Mouse (Mus musculus) liver, postnatal 0 days (tissue): ENCODE data around the gene Atf1. TPM values are rescaled to one million over a fixed set of nuclear protein-coding genes. Genes with fewer than 3 reads are reported as not detected.

Experiments
- ATAC-seq: fragments of 200-750 bp; cut with Nextera tagmentation; 2 replicates; pipeline ENCODE4 v1.8.0; 2017; ENCODE audit warnings: mild to moderate bottlenecking, moderate library complexity
- DNase-seq: peaks from one replicate; pipeline ENCODE4 v3.0.0-alpha.2; 2016
- H3K27ac ChIP-seq: fragments of 300-500 bp; sonication (generic); 2 replicates; pipeline ENCODE4 v1.5.1; 2014; ENCODE audit warnings: antibody characterized with exemption, moderate library complexity, mild to moderate bottlenecking, low read depth
- H3K27me3 ChIP-seq: fragments of 300-500 bp; sonication (generic); 2 replicates; pipeline ENCODE4 v1.6.1; 2014; ENCODE audit warnings: low read length, control low read depth, mixed read lengths; ENCODE audit not compliant: insufficient read depth
- H3K36me3 ChIP-seq: fragments of 300-500 bp; sonication (generic); replicated peaks from 2 replicates; pipeline ENCODE4 v1.6.1; 2014; ENCODE audit warnings: mild to moderate bottlenecking, control low read depth, low read length, moderate library complexity, mixed read lengths; ENCODE audit not compliant: insufficient read depth
- H3K4me1 ChIP-seq: fragments of 300-500 bp; sonication (generic); 2 replicates; pipeline ENCODE4 v1.6.1; 2014; ENCODE audit warnings: antibody characterized with exemption, mild to moderate bottlenecking, control low read depth; ENCODE audit not compliant: insufficient read depth
- H3K4me2 ChIP-seq: fragments of 300-500 bp; sonication (generic); 2 replicates; pipeline ENCODE4 v1.6.1; 2014; ENCODE audit warnings: low read depth, mild to moderate bottlenecking, low read length, moderate library complexity, mixed read lengths
- H3K4me3 ChIP-seq: fragments of 300-500 bp; sonication (generic); 2 replicates; pipeline ENCODE4 v1.5.1; 2014; ENCODE audit warnings: low read depth, low read length
- H3K9ac ChIP-seq: fragments of 300-500 bp; sonication (generic); replicated peaks from 2 replicates; pipeline ENCODE4 v1.6.1; 2014; ENCODE audit warnings: mild to moderate bottlenecking, moderate library complexity
- H3K9me3 ChIP-seq: fragments of 300-500 bp; sonication (generic); 2 replicates; pipeline ENCODE4 v1.6.1; 2016; ENCODE audit warnings: mild to moderate bottlenecking, control low read depth, low read length, mixed read lengths
- CTCF ChIP-seq: sonication (generic); IDR thresholded peaks from 2 replicates; pipeline ENCODE4 v1.5.1; 2016; ENCODE audit warnings: antibody characterized with exemption, low read depth
- EP300 ChIP-seq: IDR thresholded peaks from 2 replicates; pipeline ENCODE4 v1.6.1; 2016; ENCODE audit warnings: antibody characterized with exemption, low read depth, mild to moderate bottlenecking
- WGBS: fragments of 180-500 bp; shearing (Covaris S2); extraction: QIAGEN DNeasy Blood & Tissue Kit; methylation state at CpG from one replicate; pipeline ENCODE4 v1.1.7; 2014; ENCODE audit not compliant: insufficient replicate concordance; 5-methylcytosine and 5-hydroxymethylcytosine counted together
- polyA plus RNA-seq: library from polyadenylated mRNA; unstranded; fragments of >200 nt; fragmentation: Nextera tagmentation; extraction: Ambion mirVana; gene quantifications from 2 replicates; pipeline ENCODE4 v1.2.1, GENCODE M21; 2015

Atf1 gene
- polyA plus RNA-seq, 1 experiment from 2014 or later: 24.4 TPM

DNA sequence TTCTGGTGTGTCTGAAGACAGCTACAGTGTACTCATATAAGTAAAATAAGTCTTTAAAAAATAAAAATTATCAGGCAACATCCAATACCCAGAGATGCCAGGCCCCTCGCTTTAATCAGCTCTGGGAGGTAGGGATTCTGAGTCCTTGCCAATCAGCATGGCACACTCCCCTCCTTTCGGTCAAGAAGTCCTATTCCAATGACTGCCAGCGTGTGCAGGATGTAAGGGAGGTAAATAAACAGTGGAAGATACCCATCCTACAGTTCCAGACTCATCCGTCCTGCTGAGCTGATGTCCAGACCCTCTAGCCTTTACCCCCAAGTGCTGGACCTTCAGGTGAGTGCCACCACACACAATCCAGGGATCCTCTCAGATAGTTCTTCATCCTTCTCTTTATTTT, 2.2 kb upstream of the Atf1 start:
- Histone ChIP-seq H3K9me3 (peaks cover 6% of the 10 kb centered on the region), H3K36me3 (no peaks in the 10 kb centered on the region), H3K27me3 (no peaks in the 10 kb centered on the region), H3K4me1 (peaks cover 23% of the 10 kb centered on the region), H3K27ac (no peak overlapping the region), H3K4me3 (no peak overlapping the region), H3K9ac (no peak overlapping the region), H3K4me2 (no peak overlapping the region)
- DNase-seq: no peak
- no peak for TF ChIP-seq CTCF
- ATAC-seq: no peak
- WGBS: 88% methylated on average over 4 of the region's 4 CpGs

DNA sequence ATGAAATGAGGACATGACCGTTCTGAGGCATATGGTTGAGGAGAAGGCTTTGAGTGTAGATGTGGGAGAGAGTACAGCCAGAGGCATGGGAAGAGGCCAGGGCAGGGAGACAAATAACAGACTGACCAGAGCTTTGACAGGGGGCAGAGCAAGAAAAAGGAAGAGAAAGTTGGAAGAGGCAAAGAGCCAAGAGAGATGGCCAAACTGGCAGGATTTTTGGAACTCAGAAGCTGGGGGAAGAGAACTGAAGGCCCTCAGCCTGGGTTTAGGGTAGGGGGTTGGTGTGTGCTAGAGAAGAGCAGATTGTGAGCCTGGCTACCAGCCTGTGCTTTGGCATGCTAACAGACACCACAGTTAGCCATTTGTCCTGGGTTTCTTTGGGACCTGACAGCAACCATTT, 1.7 kb upstream of the Atf1 start:
- peak overlapping the region; percentile 79 for H3K4me2 ChIP-seq
- H3K36me3 ChIP-seq: no peaks in the 10 kb centered on the region
- ATAC-seq: no peak
- H3K4me3 ChIP-seq: no peak overlapping the region
- peaks cover 6% of the 10 kb centered on the region for H3K9me3 ChIP-seq
- H3K27ac ChIP-seq: peak overlapping the region; percentile 100
- DNase-seq: no peak
- WGBS: 81% methylated on average over 1 of the region's 1 CpGs
- no peak for TF ChIP-seq EP300
- TF ChIP-seq CTCF: no peak
- H3K27me3 ChIP-seq: no peaks in the 10 kb centered on the region
- H3K4me1 ChIP-seq: peaks cover 28% of the 10 kb centered on the region
- no peak overlapping the region for H3K9ac ChIP-seq

DNA sequence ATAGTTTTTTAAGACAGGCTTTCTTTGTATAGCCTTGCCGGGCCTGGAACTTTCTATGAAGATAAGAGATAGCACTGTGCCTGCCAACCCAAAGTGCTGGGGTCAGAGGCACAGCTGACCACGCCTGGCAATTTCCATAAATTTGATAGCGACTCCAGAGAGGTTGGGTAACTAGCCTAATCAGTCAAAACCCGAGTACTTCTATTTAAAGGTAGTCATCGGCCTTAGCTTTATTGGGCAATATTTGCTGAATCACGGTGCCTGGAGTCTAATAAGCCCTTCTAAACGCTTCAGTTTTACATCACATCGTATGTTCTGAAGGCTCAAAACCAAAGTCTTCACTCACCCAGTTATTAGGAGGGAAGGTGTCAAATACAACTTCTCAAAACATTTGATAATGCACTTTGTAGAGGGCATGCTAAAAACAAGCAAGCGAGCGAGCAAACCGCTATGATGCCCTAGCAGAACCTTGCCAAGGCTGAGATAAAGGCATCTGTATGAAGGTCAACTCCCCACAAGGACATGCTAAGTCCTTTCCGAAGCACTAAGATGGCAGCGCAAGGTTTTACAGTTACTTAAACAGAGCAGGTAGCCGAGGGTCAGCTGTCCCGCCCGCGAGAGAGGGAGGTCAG, 472 bp upstream of the Atf1 start:
- DNase-seq (peak; percentile 61), ATAC-seq (peak; percentile 58)
- WGBS: under 1% methylated on average over 16 of the region's 17 CpGs
- H3K4me2 ChIP-seq: peak overlapping the region; percentile 79
- peak overlapping the region; percentile 91 for H3K9ac ChIP-seq
- H3K27me3 ChIP-seq: no peaks in the 10 kb centered on the region
- peaks cover 6% of the 10 kb centered on the region for H3K9me3 ChIP-seq
- peak overlapping the region; percentile 100 for H3K27ac ChIP-seq
- H3K36me3 ChIP-seq: no peaks in the 10 kb centered on the region
- H3K4me1 ChIP-seq: peaks cover 34% of the 10 kb centered on the region
- H3K4me3 ChIP-seq: peak overlapping the region; percentile 79
- TF ChIP-seq EP300 (peak; percentile 78), CTCF (no peak)

DNA sequence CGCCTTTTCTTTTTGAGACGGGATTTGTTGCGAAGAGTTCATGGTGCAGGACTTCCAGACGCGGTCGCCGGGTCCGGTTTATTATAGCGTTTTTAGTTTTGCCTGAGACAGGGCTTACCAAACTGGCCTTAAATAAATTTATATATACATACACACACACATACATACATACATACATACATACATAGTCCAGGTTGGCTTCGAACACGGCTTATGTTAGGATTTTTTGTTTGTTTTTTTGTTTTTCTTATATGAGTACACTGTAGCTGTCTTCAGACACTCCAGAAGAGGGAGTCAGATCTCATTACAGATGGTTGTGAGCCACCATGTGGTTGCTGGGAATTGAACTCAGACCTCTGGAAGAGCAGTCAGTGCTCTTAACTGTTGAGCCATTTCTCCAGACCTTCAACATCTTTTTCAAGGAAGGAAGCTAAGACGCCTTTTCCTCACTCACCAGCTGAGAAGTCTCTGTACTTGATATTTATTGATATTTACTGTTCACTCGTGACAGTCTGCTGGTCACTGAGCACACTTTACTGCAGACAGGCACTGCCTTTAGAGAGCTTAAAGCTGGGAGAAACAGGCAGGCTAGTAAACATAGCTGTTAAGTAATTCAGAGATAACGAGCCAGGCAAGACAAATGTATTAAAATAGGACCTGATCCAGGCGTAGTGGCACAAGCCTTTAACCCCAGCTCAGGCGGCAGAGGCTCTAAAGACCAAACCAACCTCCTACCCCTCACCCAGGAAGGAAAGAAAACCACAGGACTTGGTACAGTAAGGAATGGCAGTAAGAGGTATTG, 1.1 kb downstream of the Atf1 start:
- peaks cover 34% of the 10 kb centered on the region for H3K4me1 ChIP-seq
- DNase-seq (no peak), ATAC-seq (no peak)
- H3K4me2 ChIP-seq: peak overlapping the region; percentile 79
- no peaks in the 10 kb centered on the region for H3K27me3 ChIP-seq
- H3K9me3 ChIP-seq: no peaks in the 10 kb centered on the region
- 5% methylated on average over 16 of the region's 16 CpGs for WGBS
- TF ChIP-seq EP300 (no peak), CTCF (peak; percentile 37; the same call in 1 of the 2 replicates)
- peak overlapping the region; percentile 91 for H3K9ac ChIP-seq
- peaks cover 11% of the 10 kb centered on the region for H3K36me3 ChIP-seq
- H3K27ac ChIP-seq: peak overlapping the region; percentile 100
- H3K4me3 ChIP-seq: peak overlapping the region; percentile 79

DNA sequence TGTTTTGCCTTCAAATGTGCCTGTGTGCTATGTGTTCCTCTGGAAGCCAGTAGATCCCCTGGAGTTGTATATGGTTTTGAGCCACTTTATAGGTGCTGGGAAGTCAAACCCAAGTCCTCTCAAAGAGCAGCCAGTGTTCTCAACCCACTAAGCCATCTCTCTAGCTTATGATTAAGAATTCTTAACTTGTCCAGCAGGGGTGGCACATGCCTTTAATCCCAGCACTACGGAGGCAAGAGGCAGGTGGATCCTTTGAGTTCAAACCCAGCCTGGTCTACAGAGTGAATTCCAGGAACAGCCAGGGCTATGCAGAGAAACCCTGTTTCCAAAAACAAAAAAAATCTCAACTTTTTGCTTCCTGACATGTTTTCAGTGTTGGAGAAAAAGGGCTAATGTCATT, 3.0 kb downstream of the Atf1 start:
- H3K4me2 ChIP-seq: no peak overlapping the region
- no peaks in the 10 kb centered on the region for H3K9me3 ChIP-seq
- DNase-seq (no peak), ATAC-seq (no peak)
- TF ChIP-seq CTCF (peak; percentile 38), EP300 (no peak)
- no peak overlapping the region for H3K9ac ChIP-seq
- no peaks in the 10 kb centered on the region for H3K27me3 ChIP-seq
- peaks cover 28% of the 10 kb centered on the region for H3K36me3 ChIP-seq
- H3K27ac ChIP-seq: no peak overlapping the region
- peaks cover 34% of the 10 kb centered on the region for H3K4me1 ChIP-seq
- 53% methylated on average over 1 of the region's 1 CpGs for WGBS
- H3K4me3 ChIP-seq: no peak overlapping the region

DNA sequence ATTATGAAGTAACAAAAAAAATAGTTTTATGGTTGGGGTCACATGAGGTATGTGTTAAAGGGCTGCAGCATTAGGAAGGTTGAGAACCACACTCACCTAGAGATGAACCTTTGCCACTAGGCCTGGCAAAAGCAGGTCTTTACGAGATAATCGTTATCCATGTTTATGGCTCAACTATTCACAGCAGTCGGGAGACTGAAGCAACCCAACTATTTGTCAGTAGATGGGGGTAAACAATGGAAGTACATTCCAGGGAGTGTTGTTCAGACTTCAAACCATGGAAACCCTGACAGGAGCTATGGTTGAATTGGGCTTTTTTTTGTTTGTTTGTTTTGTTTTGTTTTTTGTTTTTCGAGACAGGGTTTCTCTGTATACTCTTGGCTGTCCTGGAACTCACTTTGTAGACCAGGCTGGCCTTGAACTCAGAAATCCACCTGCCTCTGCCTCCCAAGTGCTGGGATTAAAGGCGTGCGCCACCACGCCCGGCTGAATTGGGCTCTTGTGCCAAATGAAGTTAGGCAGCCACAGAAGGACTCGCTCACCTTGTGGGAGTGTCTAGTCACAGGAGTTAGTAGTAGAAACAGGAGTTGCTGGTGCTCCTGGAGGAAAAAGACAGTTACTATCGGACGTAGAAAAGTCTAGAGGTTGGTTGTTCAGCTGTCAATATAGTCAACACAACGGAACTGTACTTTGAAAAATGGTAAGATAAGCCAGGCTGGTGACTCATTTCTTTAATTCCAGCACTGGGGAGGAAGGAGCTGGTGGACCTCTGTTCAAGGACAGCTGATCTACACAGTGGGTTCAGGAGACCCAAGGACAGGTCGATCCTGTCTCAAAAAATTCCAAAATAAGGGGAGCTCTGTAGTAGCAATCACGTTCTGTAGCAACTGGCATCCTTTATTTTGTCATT, 4.3 kb downstream of the Atf1 start:
- DNase-seq (no peak), ATAC-seq (peak; percentile 6; the same call in 1 of the 2 replicates)
- no peak overlapping the region for H3K4me3 ChIP-seq
- H3K4me2 ChIP-seq: no peak overlapping the region
- peaks cover 22% of the 10 kb centered on the region for H3K4me1 ChIP-seq
- no peaks in the 10 kb centered on the region for H3K9me3 ChIP-seq
- H3K27ac ChIP-seq: peak overlapping the region; percentile 71
- H3K36me3 ChIP-seq: peaks cover 37% of the 10 kb centered on the region
- no peak overlapping the region for H3K9ac ChIP-seq
- 68% methylated on average over 14 of the region's 14 CpGs for WGBS
- TF ChIP-seq CTCF (no peak), EP300 (no peak)
- no peaks in the 10 kb centered on the region for H3K27me3 ChIP-seq
